Mouse (Mus musculus): Measurements from ENCODE around the gene Tor3a. TPM values are rescaled to one million over a fixed set of nuclear protein-coding genes. Genes with fewer than 3 reads are reported as not detected.

Gene Tor3a
- polyA plus RNA-seq, 1 experiment = 12.7 TPM

DNA sequence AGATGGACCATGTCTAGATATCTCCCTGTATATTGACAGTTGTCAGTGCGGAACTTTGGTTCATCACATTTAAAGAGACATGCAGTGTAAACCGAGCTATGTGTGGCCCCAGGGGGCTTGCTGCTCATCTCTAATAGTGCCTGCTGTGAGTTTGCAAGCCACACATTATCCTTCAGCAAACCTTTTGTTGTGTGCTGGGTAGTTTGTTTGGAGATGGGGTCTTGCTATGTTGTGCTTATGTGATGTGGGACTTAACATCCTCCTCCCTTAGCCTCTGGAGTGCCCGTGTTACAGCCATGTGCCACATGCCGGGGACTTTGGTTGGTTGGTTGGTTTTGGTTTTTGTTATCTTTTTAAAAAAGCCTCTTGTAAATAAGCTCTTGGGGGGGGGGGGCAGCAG, 56.3 kb downstream of the Tor3a start:
- Histone ChIP-seq H3K27ac (ENCODE audit: insufficient read depth, low read depth, low read length) (no peak overlapping the region), H3K4me1 (ENCODE audit: control insufficient read depth, insufficient read depth, low read length) (peaks cover 26% of the 10 kb centered on the region), H3K4me3 (ENCODE audit: insufficient read depth, low read depth, low read length) (no peak overlapping the region), H3K27me3 (replicated peaks; ENCODE audit: control insufficient read depth, insufficient read depth, low read length) (no peaks in the 10 kb centered on the region), H3K36me3 (ENCODE audit: control insufficient read depth, insufficient read depth, low read length) (no peaks in the 10 kb centered on the region)
- DNase-seq = no peak
- no peak for TF ChIP-seq CTCF (conservative IDR thresholded peaks at IDR 0.05; ENCODE audit: insufficient read depth, insufficient read length, low read depth, low read length)
- no peak for TF ChIP-seq POLR2A (IDR thresholded peaks at IDR 0.05; ENCODE audit: low read depth, low read length)
- 82% methylated on average over 4 of the region's 4 CpGs for WGBS

DNA sequence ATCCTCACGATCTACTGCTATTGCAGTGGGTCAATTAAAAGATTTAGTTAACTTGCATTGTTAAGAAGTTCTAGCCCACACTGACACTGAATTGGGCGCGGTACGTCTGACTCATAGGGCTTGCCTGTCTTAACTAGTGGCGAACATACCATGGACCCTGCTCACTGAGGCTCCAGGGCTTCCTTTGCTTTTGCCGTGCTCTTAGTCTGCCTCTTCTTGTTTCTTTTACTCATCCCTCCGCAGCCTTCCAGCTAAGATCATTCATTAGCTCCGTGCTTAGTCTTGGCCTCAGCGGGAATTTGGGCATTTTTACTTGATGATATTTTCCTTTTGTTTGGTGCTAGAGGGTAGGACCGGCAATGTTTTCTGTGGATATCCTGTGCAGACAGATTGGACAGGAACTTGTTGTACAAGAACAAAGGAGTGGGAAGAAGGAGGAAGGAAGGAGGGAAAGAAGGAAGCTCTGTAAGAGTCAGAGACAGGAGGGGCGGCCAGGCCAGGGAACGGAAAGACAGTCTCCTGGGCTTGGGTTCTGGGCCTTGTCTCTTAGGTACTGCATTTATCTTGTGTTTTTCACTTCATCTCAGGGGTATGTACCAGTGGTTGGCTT, 57.1 kb downstream of the Tor3a start:
- H3K27ac ChIP-seq (ENCODE audit: insufficient read depth, low read depth, low read length) = 0 out of 2 replicates have a peak overlapping the region, but pooled peaks have one; percentile 24

DNA sequence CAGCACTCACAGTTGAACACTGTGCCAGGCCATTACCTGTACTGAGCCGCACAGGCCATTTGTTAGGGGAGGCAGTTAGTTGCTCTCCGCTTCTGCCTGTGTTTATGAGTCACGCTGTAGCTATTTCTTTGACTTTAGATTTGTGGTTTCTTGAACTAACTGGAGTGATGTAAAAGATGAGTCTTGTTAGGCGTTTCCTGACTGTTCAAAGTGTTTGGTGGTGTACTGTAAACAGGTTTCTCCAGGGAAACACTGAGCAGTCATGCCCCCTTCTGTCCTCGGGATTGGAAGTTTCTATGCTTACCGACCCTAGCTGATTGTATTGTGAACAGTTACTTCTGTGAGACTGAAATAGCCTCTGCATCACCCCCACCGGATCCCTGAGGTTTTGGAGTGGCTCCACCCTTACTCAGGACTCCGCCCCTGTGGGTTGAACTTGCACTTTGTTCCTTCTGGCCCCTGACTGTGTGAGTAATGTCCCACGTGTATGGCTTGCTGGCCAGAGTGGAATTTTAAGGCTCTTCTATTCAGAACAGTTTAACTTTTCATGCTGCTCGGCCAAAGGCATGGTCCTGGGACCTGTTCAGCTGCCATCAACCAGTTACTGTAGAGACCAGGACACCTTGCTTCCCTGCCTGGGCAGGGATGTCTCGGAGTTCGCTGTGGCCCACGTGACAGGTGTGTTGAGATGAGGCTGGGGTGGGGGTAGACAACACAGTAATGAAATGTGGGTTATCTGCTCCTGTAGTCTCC, 58.6 kb downstream of the Tor3a start:
- peak; percentile 93 for DNase-seq
- Histone ChIP-seq H3K36me3 (ENCODE audit: control insufficient read depth, insufficient read depth, low read length) (no peaks in the 10 kb centered on the region), H3K27me3 (replicated peaks; ENCODE audit: control insufficient read depth, insufficient read depth, low read length) (no peaks in the 10 kb centered on the region), H3K4me3 (ENCODE audit: insufficient read depth, low read depth, low read length) (peak overlapping the region; percentile 18; the same call in 1 of the 2 replicates), H3K27ac (ENCODE audit: insufficient read depth, low read depth, low read length) (peak overlapping the region; percentile 75), H3K4me1 (ENCODE audit: control insufficient read depth, insufficient read depth, low read length) (peaks cover 23% of the 10 kb centered on the region)
- WGBS = 8% methylated on average over 13 of the region's 13 CpGs
- TF ChIP-seq CTCF (conservative IDR thresholded peaks at IDR 0.05; ENCODE audit: insufficient read depth, insufficient read length, low read depth, low read length) (no peak), POLR2A (IDR thresholded peaks at IDR 0.05; ENCODE audit: low read depth, low read length) (no peak)

More for the DNA sequence above, 57.1 kb downstream of the Tor3a start:
- 64% methylated on average over 12 of the region's 12 CpGs for WGBS
- DNase-seq = peak; percentile 22
- Histone ChIP-seq H3K36me3 (ENCODE audit: control insufficient read depth, insufficient read depth, low read length) (no peaks in the 10 kb centered on the region), H3K27me3 (replicated peaks; ENCODE audit: control insufficient read depth, insufficient read depth, low read length) (no peaks in the 10 kb centered on the region), H3K4me3 (ENCODE audit: insufficient read depth, low read depth, low read length) (no peak overlapping the region), H3K4me1 (ENCODE audit: control insufficient read depth, insufficient read depth, low read length) (peaks cover 26% of the 10 kb centered on the region)
- no peak for TF ChIP-seq POLR2A (IDR thresholded peaks at IDR 0.05; ENCODE audit: low read depth, low read length)
- TF ChIP-seq CTCF (conservative IDR thresholded peaks at IDR 0.05; ENCODE audit: insufficient read depth, insufficient read length, low read depth, low read length) = no peak

DNA sequence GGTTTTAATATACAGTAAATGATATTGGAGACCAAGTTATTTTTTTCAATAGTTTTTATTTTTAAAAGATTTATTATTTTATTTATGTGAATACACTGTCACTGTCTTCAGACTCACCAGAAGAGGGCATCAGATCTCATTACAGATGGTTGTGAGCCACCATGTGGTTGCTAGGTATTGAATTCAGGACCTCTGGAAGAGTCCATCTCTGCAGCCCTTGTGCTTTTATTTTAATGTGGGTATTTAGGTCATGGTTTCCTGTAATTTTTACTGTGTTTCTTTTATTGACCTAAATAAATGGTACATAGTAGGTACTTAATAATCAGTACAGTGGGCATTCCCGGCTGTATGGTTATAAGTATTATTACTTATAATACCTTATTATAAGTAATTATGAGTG, 59.4 kb downstream of the Tor3a start:
- TF ChIP-seq POLR2A (IDR thresholded peaks at IDR 0.05; ENCODE audit: low read depth, low read length) (no peak), CTCF (conservative IDR thresholded peaks at IDR 0.05; ENCODE audit: insufficient read depth, insufficient read length, low read depth, low read length) (0 out of 2 replicates have a peak, but pooled peaks have one; percentile 3)
- H3K27ac ChIP-seq (ENCODE audit: insufficient read depth, low read depth, low read length) = no peak overlapping the region
- WGBS = 85% methylated on average over 1 of the region's 1 CpGs
- peaks cover 19% of the 10 kb centered on the region for H3K4me1 ChIP-seq (ENCODE audit: control insufficient read depth, insufficient read depth, low read length)
- no peak overlapping the region for H3K4me3 ChIP-seq (ENCODE audit: insufficient read depth, low read depth, low read length)
- no peaks in the 10 kb centered on the region for H3K27me3 ChIP-seq (replicated peaks; ENCODE audit: control insufficient read depth, insufficient read depth, low read length)
- DNase-seq = no peak
- no peaks in the 10 kb centered on the region for H3K36me3 ChIP-seq (ENCODE audit: control insufficient read depth, insufficient read depth, low read length)

DNA sequence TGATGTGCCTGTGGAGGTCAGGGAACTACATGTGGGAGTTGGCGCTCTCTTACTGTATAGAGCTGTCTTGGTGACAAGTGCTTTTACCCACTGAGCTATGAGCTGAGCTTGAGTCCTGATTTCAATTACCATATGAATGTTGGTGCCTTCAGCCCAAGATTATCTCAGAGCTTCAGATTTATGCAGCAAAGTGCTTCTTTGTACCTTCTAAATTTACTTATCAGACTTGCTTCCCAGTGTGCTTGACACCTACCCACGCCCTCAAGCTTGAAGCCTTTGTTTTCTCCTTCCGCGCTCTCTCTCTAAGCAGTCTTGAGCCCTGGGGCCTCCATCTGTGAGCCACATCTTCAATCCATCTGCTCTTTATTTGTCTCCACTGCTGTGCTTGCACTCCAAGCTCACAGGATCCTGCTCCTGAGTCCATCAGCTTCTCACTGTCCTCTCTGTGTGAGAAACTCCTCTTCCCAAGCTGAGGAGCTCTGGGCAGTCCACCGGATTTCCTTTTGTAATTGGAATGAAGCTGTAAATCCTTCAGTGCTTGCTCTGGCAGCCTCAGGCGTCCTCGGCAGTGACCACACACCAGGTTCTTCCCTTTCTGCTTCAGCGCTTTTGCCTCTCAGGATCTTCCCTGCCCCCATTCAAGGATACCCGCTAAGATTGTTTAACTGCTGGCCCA, 60.2 kb downstream of the Tor3a start:
- H3K27ac ChIP-seq (ENCODE audit: insufficient read depth, low read depth, low read length) = peak overlapping the region; percentile 32
- peaks cover 19% of the 10 kb centered on the region for H3K4me1 ChIP-seq (ENCODE audit: control insufficient read depth, insufficient read depth, low read length)
- H3K36me3 ChIP-seq (ENCODE audit: control insufficient read depth, insufficient read depth, low read length) = no peaks in the 10 kb centered on the region
- peak; percentile 87 for DNase-seq
- TF ChIP-seq CTCF (conservative IDR thresholded peaks at IDR 0.05; ENCODE audit: insufficient read depth, insufficient read length, low read depth, low read length) = no peak
- no peak for TF ChIP-seq POLR2A (IDR thresholded peaks at IDR 0.05; ENCODE audit: low read depth, low read length)
- no peak overlapping the region for H3K4me3 ChIP-seq (ENCODE audit: insufficient read depth, low read depth, low read length)
- 30% methylated on average over 9 of the region's 9 CpGs for whole genome bisulfite sequencing
- H3K27me3 ChIP-seq (replicated peaks; ENCODE audit: control insufficient read depth, insufficient read depth, low read length) = no peaks in the 10 kb centered on the region

DNA sequence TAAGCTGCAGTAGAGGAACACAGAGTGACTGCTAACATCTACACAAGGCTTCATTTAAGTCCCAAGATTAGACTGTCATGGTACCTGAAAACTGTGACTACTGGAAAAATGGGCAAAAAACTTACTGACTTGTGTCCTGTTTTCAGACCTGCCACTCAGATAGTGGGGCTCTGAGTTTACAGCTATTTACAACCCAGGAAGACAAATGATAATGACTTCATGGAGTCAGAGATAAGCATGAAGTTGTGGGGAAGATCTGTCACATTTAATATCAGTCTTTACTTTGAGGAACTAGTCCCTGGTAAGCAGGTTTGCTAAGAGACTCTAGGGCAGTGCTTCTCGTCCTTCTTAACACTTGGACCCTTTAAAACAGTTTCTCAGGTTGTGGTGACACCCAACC, 63.9 kb downstream of the Tor3a start:
- TF ChIP-seq CTCF (conservative IDR thresholded peaks at IDR 0.05; ENCODE audit: insufficient read depth, insufficient read length, low read depth, low read length) = no peak
- no peak for TF ChIP-seq POLR2A (IDR thresholded peaks at IDR 0.05; ENCODE audit: low read depth, low read length)
- H3K4me1 ChIP-seq (ENCODE audit: control insufficient read depth, insufficient read depth, low read length) = peaks cover 11% of the 10 kb centered on the region
- no peaks in the 10 kb centered on the region for H3K27me3 ChIP-seq (replicated peaks; ENCODE audit: control insufficient read depth, insufficient read depth, low read length)
- no peak overlapping the region for H3K4me3 ChIP-seq (ENCODE audit: insufficient read depth, low read depth, low read length)
- WGBS = 81% methylated on average over 1 of the region's 1 CpGs
- H3K36me3 ChIP-seq (ENCODE audit: control insufficient read depth, insufficient read depth, low read length) = no peaks in the 10 kb centered on the region
- H3K27ac ChIP-seq (ENCODE audit: insufficient read depth, low read depth, low read length) = no peak overlapping the region
- no peak for DNase-seq

DNA sequence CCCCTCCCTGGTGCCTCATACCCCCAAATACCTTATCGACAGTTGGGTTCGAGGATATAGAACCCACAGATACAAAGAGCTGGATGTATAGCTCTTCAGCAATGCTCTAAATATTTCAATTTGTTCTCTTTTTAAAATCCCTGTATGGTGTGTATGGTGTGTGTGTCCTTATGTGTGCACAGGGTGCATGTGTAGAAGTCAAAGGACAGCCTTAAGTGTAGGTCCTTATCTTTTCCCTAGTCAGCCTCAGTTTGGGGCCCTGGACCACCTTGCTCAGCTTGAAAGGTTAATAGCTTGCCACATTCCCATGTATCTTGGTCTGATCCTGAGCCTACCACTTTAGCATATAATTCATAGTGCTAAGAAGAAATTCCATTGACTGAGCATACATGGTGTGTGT, 65.7 kb downstream of the Tor3a start:
- Histone ChIP-seq H3K27ac (ENCODE audit: insufficient read depth, low read depth, low read length) (no peak overlapping the region), H3K27me3 (replicated peaks; ENCODE audit: control insufficient read depth, insufficient read depth, low read length) (no peaks in the 10 kb centered on the region), H3K4me1 (ENCODE audit: control insufficient read depth, insufficient read depth, low read length) (peaks cover 8% of the 10 kb centered on the region; the same call in 1 of the 2 replicates), H3K36me3 (ENCODE audit: control insufficient read depth, insufficient read depth, low read length) (no peaks in the 10 kb centered on the region), H3K4me3 (ENCODE audit: insufficient read depth, low read depth, low read length) (no peak overlapping the region)
- TF ChIP-seq CTCF (conservative IDR thresholded peaks at IDR 0.05; ENCODE audit: insufficient read depth, insufficient read length, low read depth, low read length) (no peak), POLR2A (IDR thresholded peaks at IDR 0.05; ENCODE audit: low read depth, low read length) (no peak)
- DNase-seq = no peak
- 93% methylated on average over 2 of the region's 2 CpGs for WGBS

All from kidney, adult 2 months (tissue).